In the genomic region with DNA sequence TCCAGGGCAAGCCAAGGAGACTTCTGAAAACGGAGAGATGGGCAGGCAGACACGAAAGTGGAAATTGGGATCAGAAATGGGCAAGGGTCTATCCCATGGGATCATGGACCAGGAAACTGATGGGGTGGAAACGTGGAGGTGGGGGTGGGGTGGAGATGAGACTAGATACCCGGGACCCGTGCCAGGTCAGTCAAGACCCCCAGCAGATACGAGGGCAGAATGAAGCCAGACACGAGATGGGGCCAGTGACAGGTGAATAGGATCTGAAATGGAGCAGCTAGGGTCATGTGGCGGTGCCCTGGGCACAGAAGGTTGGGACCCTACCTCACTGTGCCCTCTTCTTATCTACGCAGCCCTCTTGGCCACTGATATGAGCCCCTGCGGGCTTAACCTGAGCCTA, we compare ENCODE assay signal across 9 mouse cellular contexts. TPM values are rescaled to one million over a fixed set of nuclear protein-coding genes. Genes with fewer than 3 reads are reported as not detected.
DNase-seq lines count a peak whose midpoint lies in the region; ATAC-seq and TF ChIP-seq lines count a peak whose summit lies in the region.
"Had no signal": no experiment of that assay in that cellular context is flagged by ENCODE, and none has a peak within 500 bp of the region (broad histone marks: within the 10 kb centered on the region; RNA-seq: fewer than 3 reads in every experiment).

No protein-coding gene starts in this region.

- ATAC-seq in kidney, postnatal 0 days (replicated peaks; ENCODE audit: low FRiP score, low read depth): no peak
- no peak; the same call in 1 of the 2 replicates for ATAC-seq in forebrain, embryonic 11.5 days (replicated peaks; ENCODE audit: low FRiP score)
- no peak for ATAC-seq in intestine, embryonic 16.5 days
- ATAC-seq in neural tube, embryonic 13.5 days (ENCODE audit: low read depth): peak; percentile 7; the same call in 1 of the 2 replicates

- DNase-seq in kidney, postnatal 0 days (ENCODE audit: low spot score): no peak
- DNase-seq in kidney, postnatal 25 days: no peak
- DNase-seq in forebrain, embryonic 11.5 days (ENCODE audit: low spot score): no peak
- DNase-seq in frontal cortex, postnatal 10 days (ENCODE audit: low spot score in 2 of 2): no peak
- DNase-seq in embryo, embryonic 10 days (ENCODE audit: low spot score): no peak
- no peak for DNase-seq in right cerebral cortex, adult 18-20 months
- DNase-seq: adrenal gland, postnatal 25 days had no signal

- H3K9me3 ChIP-seq in kidney, postnatal 0 days (replicated peaks; ENCODE audit: low read length): no peaks in the 10 kb centered on the region
- no peaks in the 10 kb centered on the region for H3K9me3 ChIP-seq in forebrain, embryonic 11.5 days (ENCODE audit: control insufficient read depth, low read length)
- no peaks in the 10 kb centered on the region for H3K9me3 ChIP-seq in intestine, embryonic 16.5 days (ENCODE audit: control insufficient read depth, low read length)
- H3K9me3 ChIP-seq in neural tube, embryonic 13.5 days: no peaks in the 10 kb centered on the region

- peaks cover 38% of the 10 kb centered on the region for H3K4me1 ChIP-seq in kidney, postnatal 0 days (replicated peaks; ENCODE audit: insufficient read depth, low read length)
- peaks cover 12% of the 10 kb centered on the region for H3K4me1 ChIP-seq in forebrain, embryonic 11.5 days (replicated peaks; ENCODE audit: control insufficient read depth, insufficient read depth, low read length)
- H3K4me1 ChIP-seq in intestine, embryonic 16.5 days (ENCODE audit: control insufficient read depth, insufficient read depth, low read length): peaks cover 55% of the 10 kb centered on the region
- H3K4me1 ChIP-seq in neural tube, embryonic 13.5 days (replicated peaks): peaks cover 38% of the 10 kb centered on the region

- TF ChIP-seq CTCF in kidney, postnatal 0 days (IDR thresholded peaks at IDR 0.05; ENCODE audit: low read depth): no peak

- H3K36me3 ChIP-seq in kidney, postnatal 0 days (ENCODE audit: insufficient read depth, low read length): peaks cover 31% of the 10 kb centered on the region
- no peaks in the 10 kb centered on the region; the same call in 1 of the 2 replicates for H3K36me3 ChIP-seq in forebrain, embryonic 11.5 days (ENCODE audit: control insufficient read depth, insufficient read depth, low read length)
- peaks cover 18% of the 10 kb centered on the region for H3K36me3 ChIP-seq in intestine, embryonic 16.5 days (ENCODE audit: control insufficient read depth, insufficient read depth, low read length)
- peaks cover 56% of the 10 kb centered on the region for H3K36me3 ChIP-seq in neural tube, embryonic 13.5 days

- H3K4me2 ChIP-seq in kidney, postnatal 0 days (ENCODE audit: low read length): peak overlapping the region; percentile 28
- H3K4me2 ChIP-seq in forebrain, embryonic 11.5 days (ENCODE audit: low read depth, low read length, severe bottlenecking): peak overlapping the region; percentile 73; the same call in 1 of the 2 replicates
- H3K4me2 ChIP-seq in intestine, embryonic 16.5 days (ENCODE audit: low read depth, low read length): 0 out of 2 replicates have a peak overlapping the region, but pooled peaks have one; percentile 75
- H3K4me2 ChIP-seq in neural tube, embryonic 13.5 days: peak overlapping the region; percentile 65

- H3K4me3 ChIP-seq in kidney, postnatal 0 days (replicated peaks; ENCODE audit: low read depth, low read length): no peak overlapping the region
- no peak overlapping the region for H3K4me3 ChIP-seq in forebrain, embryonic 11.5 days (ENCODE audit: low read depth, low read length)
- H3K4me3 ChIP-seq in intestine, embryonic 16.5 days (ENCODE audit: low read length): no peak overlapping the region
- H3K4me3 ChIP-seq in neural tube, embryonic 13.5 days: no peak overlapping the region

- H3K27me3 ChIP-seq in kidney, postnatal 0 days (ENCODE audit: insufficient read depth, low read length): no peaks in the 10 kb centered on the region
- H3K27me3 ChIP-seq in forebrain, embryonic 11.5 days (ENCODE audit: control insufficient read depth, insufficient read depth, low read length): peaks cover 2% of the 10 kb centered on the region; the same call in 1 of the 2 replicates
- H3K27me3 ChIP-seq in intestine, embryonic 16.5 days (replicated peaks; ENCODE audit: control insufficient read depth, insufficient read depth, low read length): no peaks in the 10 kb centered on the region
- peaks cover 12% of the 10 kb centered on the region for H3K27me3 ChIP-seq in neural tube, embryonic 13.5 days

- 79% methylated on average over 10 of the region's 10 CpGs for WGBS in kidney, postnatal 0 days
- 90% methylated on average over 10 of the region's 10 CpGs for WGBS in forebrain, embryonic 11.5 days
- WGBS in intestine, embryonic 16.5 days: 85% methylated on average over 10 of the region's 10 CpGs
- 82% methylated on average over 10 of the region's 10 CpGs for WGBS in neural tube, embryonic 13.5 days

- peak overlapping the region; percentile 8; the same call in 1 of the 2 replicates for H3K27ac ChIP-seq in kidney, postnatal 0 days
- no peak overlapping the region for H3K27ac ChIP-seq in forebrain, embryonic 11.5 days (ENCODE audit: low read depth, low read length)
- no peak overlapping the region for H3K27ac ChIP-seq in intestine, embryonic 16.5 days (ENCODE audit: low read length)
- H3K27ac ChIP-seq in neural tube, embryonic 13.5 days (replicated peaks): no peak overlapping the region

- no peak overlapping the region for H3K9ac ChIP-seq in kidney, postnatal 0 days (ENCODE audit: low read depth, low read length)
- no peak overlapping the region for H3K9ac ChIP-seq in forebrain, embryonic 11.5 days (ENCODE audit: low read length)
- no peak overlapping the region for H3K9ac ChIP-seq in intestine, embryonic 16.5 days (ENCODE audit: low read depth, low read length)
- H3K9ac ChIP-seq in neural tube, embryonic 13.5 days: no peak overlapping the region

RNA-seq across cellular contexts. Expression of gene Ptger1, which starts 1.0 kb away (rescaled TPM):
- 9.4 and 9.8 TPM in 2 replicates for polyA plus RNA-seq in kidney, postnatal 0 days (2015; fragmentation: Nextera tagmentation; extraction: Ambion mirVana)
- polyA plus RNA-seq in forebrain, embryonic 11.5 days (2014; fragmentation: Nextera tagmentation; extraction: Ambion mirVana): 0.47 and 0.60 TPM in 2 replicates
- 1.2 and 1.5 TPM in 2 replicates for polyA plus RNA-seq in intestine, embryonic 16.5 days (2015; fragmentation: Nextera tagmentation; extraction: Ambion mirVana)
- 0.46 and 0.50 TPM in 2 replicates for polyA plus RNA-seq in neural tube, embryonic 13.5 days (2015; fragmentation: Nextera tagmentation; extraction: Ambion mirVana)

RNA-seq across cellular contexts. Expression of gene Gipc1, which starts 15.0 kb away (rescaled TPM):
- polyA plus RNA-seq in kidney, postnatal 0 days (2015; fragmentation: Nextera tagmentation; extraction: Ambion mirVana): 197 and 212 TPM in 2 replicates
- 217 and 231 TPM in 2 replicates for polyA plus RNA-seq in forebrain, embryonic 11.5 days (2014; fragmentation: Nextera tagmentation; extraction: Ambion mirVana)
- polyA plus RNA-seq in intestine, embryonic 16.5 days (2015; fragmentation: Nextera tagmentation; extraction: Ambion mirVana): 153 and 171 TPM in 2 replicates
- 149 and 151 TPM in 2 replicates for polyA plus RNA-seq in neural tube, embryonic 13.5 days (2015; fragmentation: Nextera tagmentation; extraction: Ambion mirVana)

RNA-seq across cellular contexts. Expression of gene Pkn1, which starts 31.5 kb away (rescaled TPM):
- 31.0 and 33.2 TPM in 2 replicates for polyA plus RNA-seq in kidney, postnatal 0 days (2015; fragmentation: Nextera tagmentation; extraction: Ambion mirVana)
- 28.3 and 31.6 TPM in 2 replicates for polyA plus RNA-seq in forebrain, embryonic 11.5 days (2014; fragmentation: Nextera tagmentation; extraction: Ambion mirVana)
- 19.9 and 29.6 TPM in 2 replicates for polyA plus RNA-seq in intestine, embryonic 16.5 days (2015; fragmentation: Nextera tagmentation; extraction: Ambion mirVana)
- polyA plus RNA-seq in neural tube, embryonic 13.5 days (2015; fragmentation: Nextera tagmentation; extraction: Ambion mirVana): 21.3 and 25.5 TPM in 2 replicates

RNA-seq across cellular contexts. Expression of gene Ddx39, which starts 47.5 kb away (rescaled TPM):
- 110 and 128 TPM in 2 replicates for polyA plus RNA-seq in kidney, postnatal 0 days (2015; fragmentation: Nextera tagmentation; extraction: Ambion mirVana)
- 251 and 267 TPM in 2 replicates for polyA plus RNA-seq in forebrain, embryonic 11.5 days (2014; fragmentation: Nextera tagmentation; extraction: Ambion mirVana)
- 204 and 224 TPM in 2 replicates for polyA plus RNA-seq in intestine, embryonic 16.5 days (2015; fragmentation: Nextera tagmentation; extraction: Ambion mirVana)
- polyA plus RNA-seq in neural tube, embryonic 13.5 days (2015; fragmentation: Nextera tagmentation; extraction: Ambion mirVana): 101 and 105 TPM in 2 replicates

RNA-seq across cellular contexts. Expression of gene Dnajb1, which starts 59.5 kb away (rescaled TPM):
- 30.2 and 35.3 TPM in 2 replicates for polyA plus RNA-seq in kidney, postnatal 0 days (2015; fragmentation: Nextera tagmentation; extraction: Ambion mirVana)
- 73.8 and 78.5 TPM in 2 replicates for polyA plus RNA-seq in forebrain, embryonic 11.5 days (2014; fragmentation: Nextera tagmentation; extraction: Ambion mirVana)
- polyA plus RNA-seq in intestine, embryonic 16.5 days (2015; fragmentation: Nextera tagmentation; extraction: Ambion mirVana): 46.7 and 52.0 TPM in 2 replicates
- 54.3 and 54.4 TPM in 2 replicates for polyA plus RNA-seq in neural tube, embryonic 13.5 days (2015; fragmentation: Nextera tagmentation; extraction: Ambion mirVana)
